Mouse (Mus musculus) stomach, postnatal 0 days (tissue): ENCODE measurements around the gene Itga4.

Experiments
- CTCF ChIP-seq: IDR thresholded peaks from 2 replicates; pipeline ENCODE4 v1.5.1; 2016; ENCODE audit warnings: antibody characterized with exemption, low read depth, mild to moderate bottlenecking, moderate library complexity
- EP300 ChIP-seq: optimal IDR thresholded peaks from 2 replicates; pipeline ENCODE3; 2016; ENCODE audit warnings: antibody characterized with exemption

GRCm38 (mm10) chr2:79307549-79307948 is 52.3 kb downstream of the Itga4 start:
- TF ChIP-seq CTCF: no peak
- TF ChIP-seq EP300: no peak
